Mouse (Mus musculus) Muller cell, postnatal 12 days (primary cell): ENCODE measurements at regions not wholly inside any gene's neighbourhood (a gene's known extent, or its start where the extent isn't known, plus 50 kb on each side); places are given as distances from the start of the nearest gene placed in this dataset.
"Not testable (repeated sequence)": the region's sequence is repeated elsewhere in the genome, so short reads cannot be mapped to it uniquely, and the experiment has no call there.

Source experiments
- DNase-seq: peaks from one replicate; pipeline ENCODE4 v3.0.0-alpha.2; 2015; ENCODE audit errors: inconsistent ontology term

- not testable (repeated sequence) for DNase-seq
These were observed 989.4 kb downstream of the Ankrd7 start for GRCm38 (mm10) chr6:19855476-19855875.

GRCm38 (mm10) chr6:19864101-19864500 lies 998.0 kb downstream of the Ankrd7 start:
- no peak for DNase-seq

DNA sequence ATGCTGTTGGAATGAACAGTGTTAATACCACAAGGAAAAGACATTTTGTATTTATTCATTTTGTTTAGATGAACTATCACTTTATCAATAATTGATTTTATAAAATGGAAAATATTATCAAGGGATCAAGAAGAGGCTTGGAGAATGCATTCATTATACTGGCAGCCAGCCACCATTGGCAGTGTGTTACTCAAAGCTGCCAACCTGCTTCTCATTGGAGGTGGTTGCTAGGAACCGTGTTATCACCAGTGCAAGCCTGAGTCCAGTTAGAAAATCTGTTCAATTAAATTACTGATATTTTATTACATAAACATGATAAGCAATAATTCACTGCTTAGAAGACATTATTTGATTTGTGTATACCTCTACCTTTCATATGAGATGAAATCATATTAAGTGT lies 1003.6 kb downstream of the Ankrd7 start:
- no peak for DNase-seq

GRCm38 (mm10) chr6:19911181-19911580 lies 1045.1 kb downstream of the Ankrd7 start:
- DNase-seq: peak; percentile 43

DNA sequence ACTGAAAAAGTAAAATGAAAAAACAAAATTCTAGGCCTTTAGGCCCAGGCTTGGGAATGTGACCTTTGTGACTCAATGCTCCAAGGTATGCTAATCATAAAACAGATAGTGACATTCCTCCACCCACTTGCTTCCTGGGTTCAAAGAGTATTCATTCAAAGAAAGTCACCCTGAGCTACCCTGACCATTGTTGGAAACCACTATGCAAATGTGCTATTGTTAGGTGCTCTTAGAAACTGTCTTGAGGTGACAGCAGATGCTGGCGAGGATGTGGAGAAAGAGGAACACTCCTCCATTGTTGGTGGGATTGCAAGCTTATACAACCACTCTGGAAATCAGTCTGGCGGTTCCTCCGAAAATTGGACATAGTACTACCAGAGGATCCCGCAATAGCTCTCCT lies 1075.7 kb downstream of the Ankrd7 start:
- DNase-seq: not testable (repeated sequence)

DNA sequence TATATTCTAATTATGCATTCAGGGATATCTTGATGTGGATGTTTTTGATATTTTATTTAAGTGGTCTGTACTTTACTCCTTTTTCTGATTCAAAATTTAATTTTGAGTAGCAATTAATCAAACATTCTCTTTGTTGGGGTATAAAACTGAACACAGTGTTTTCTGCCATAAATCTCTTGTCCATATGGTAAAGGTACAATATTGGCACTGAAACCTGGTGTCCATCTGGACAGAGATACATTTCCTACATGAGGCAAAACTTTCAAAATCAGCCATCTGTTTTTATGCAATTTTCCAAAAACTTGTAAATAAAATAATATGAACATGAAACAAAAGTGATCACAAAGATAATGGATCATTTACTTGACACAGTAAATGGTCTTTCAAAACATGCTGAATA lies 1078.2 kb downstream of the Ankrd7 start:
- DNase-seq: no peak

DNA sequence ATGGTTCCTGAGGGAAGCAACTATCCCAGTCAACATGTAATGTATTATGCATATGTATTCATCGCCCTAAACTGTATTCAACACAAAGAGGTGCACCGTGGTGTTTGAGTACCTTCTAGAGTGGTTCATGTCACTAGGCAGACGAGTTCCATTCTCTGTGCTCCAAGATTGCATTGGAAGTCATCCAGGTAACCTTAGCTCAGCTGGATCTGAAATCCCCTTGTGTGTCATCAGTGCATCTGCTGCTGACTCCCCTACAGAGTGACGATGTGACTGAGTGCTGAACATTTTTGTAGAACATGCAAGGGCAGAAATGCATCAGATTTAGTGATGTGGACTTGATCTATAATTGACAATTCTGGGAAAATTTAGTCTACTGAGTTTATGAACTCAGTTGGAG lies 1079.6 kb downstream of the Ankrd7 start:
- DNase-seq: no peak

- peak; percentile 41 for DNase-seq
These were observed 1109.8 kb downstream of the Ankrd7 start for GRCm38 (mm10) chr6:19975898-19976297.

- DNase-seq: no peak
These were observed 1125.7 kb downstream of the Ankrd7 start for GRCm38 (mm10) chr6:19991829-19992228.

DNA sequence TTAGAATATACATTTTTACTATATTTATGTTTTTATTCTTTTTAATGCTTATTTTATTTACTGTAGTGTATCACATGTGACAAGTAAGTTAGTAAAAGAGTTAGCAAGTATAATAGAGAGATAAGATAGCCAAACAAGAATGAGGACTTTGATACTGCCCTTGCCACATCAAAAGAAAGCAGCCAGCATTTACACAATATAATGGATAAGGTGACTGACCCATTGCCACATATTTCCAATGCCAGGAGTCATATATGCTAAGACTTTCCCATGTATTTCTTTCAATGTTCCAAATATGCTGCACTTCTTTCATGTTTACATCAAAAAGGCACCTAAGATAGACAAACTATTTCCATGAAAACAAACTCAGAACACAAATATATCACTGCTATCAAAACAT lies 1162.3 kb downstream of the Ankrd7 start:
- no peak for DNase-seq

GRCm38 (mm10) chr6:20037769-20038168 lies 1171.7 kb downstream of the Ankrd7 start:
- peak; percentile 90 for DNase-seq

- no peak for DNase-seq
These were observed 1136.6 kb upstream of the Kcnd2 start for GRCm38 (mm10) chr6:20078666-20079065.

GRCm38 (mm10) chr6:20092057-20092917 lies 1123.0 kb upstream of the Kcnd2 start:
- no peak for DNase-seq

DNA sequence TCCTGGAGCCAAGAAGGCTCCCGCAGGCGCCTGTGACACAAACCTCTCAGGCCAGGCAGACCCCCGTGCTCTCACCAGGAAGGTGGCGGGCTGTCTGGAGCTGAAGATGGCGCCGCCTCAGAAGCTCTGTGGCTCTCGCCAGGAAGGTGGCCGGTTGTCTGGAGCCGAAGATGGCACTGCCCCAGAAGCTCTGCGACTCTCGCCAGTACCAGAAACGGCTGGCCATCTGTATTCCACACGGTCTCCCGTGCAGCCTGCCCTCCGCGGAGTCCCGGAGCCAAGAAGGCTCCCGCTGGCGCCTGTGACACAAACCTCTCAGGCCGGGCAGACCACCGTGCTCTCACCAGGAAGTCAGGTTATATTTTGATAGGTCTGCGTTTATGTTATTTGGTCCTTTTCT lies 1081.3 kb upstream of the Kcnd2 start:
- DNase-seq: not testable (repeated sequence)

DNA sequence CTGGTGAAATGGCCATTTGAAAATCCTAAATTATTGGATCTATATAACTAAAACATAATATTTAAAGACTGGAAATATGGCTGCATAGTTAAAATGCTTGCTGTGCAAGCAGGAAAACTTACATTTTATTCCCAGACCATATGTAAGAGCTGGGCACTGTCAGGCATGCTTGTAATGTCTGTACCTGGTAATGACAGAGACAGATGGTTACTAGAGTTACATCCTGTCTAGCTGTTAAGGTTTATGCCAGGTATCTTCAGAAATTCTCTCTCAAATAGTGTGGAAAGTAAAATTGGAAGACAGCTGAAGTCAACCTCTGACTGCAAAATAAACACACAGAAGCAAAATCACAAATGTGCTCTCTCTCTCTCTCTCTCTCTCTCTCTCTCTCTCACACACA lies 1077.8 kb upstream of the Kcnd2 start:
- DNase-seq: no peak
